12 mouse cellular contexts compared by ENCODE assay signal in genomic region chr17:81671245-81671644, GRCm38 (mm10).
DNase-seq lines count a peak whose midpoint lies in the region; ATAC-seq lines count a peak whose summit lies in the region.
"Had no signal": no experiment of that assay in that cellular context is flagged by ENCODE, and none has a peak within 500 bp of the region (broad histone marks: within the 10 kb centered on the region; RNA-seq: fewer than 3 reads in every experiment).

No protein-coding gene starts in this region.

- no peak for ATAC-seq in kidney, embryonic 14.5 days (ENCODE audit: low FRiP score, low TSS enrichment)
- ATAC-seq in forebrain, embryonic 14.5 days: no peak
- ATAC-seq in hindbrain, embryonic 14.5 days (ENCODE audit: low FRiP score): no peak
- ATAC-seq in midbrain, embryonic 16.5 days: no peak

- DNase-seq in kidney, postnatal 14 days: no peak
- DNase-seq in forebrain, embryonic 14.5 days (ENCODE audit: low spot score): peak; percentile 19
- no peak for DNase-seq in hindbrain, embryonic 14.5 days (ENCODE audit: low spot score)
- no peak for DNase-seq in adrenal gland, postnatal 14 days
- no peak for DNase-seq in left cerebral cortex, postnatal 25 days (ENCODE audit: low spot score in 2 of 2)
- DNase-seq in ovary, adult 18-20 months (ENCODE audit: low spot score): no peak
- DNase-seq: cerebellum, adult 18-20 months; gastrocnemius, postnatal 36 days; liver, embryonic 13.5 days had no signal

- H3K4me3 ChIP-seq in kidney, embryonic 14.5 days (ENCODE audit: low read length): peak overlapping the region; percentile 72; the same call in 1 of the 2 replicates
- H3K4me3 ChIP-seq in forebrain, embryonic 14.5 days (ENCODE audit: low read depth, low read length): no peak overlapping the region; the same call in 1 of the 2 replicates
- peak overlapping the region; percentile 61; the same call in 1 of the 2 replicates for H3K4me3 ChIP-seq in hindbrain, embryonic 14.5 days (replicated peaks; ENCODE audit: low read length)
- no peak overlapping the region for H3K4me3 ChIP-seq in midbrain, embryonic 16.5 days (ENCODE audit: low read depth, low read length)

- H3K9me3 ChIP-seq in kidney, embryonic 14.5 days (ENCODE audit: control insufficient read depth, low read length): no peaks in the 10 kb centered on the region
- no peaks in the 10 kb centered on the region for H3K9me3 ChIP-seq in forebrain, embryonic 14.5 days (replicated peaks; ENCODE audit: control insufficient read depth, low read length)
- no peaks in the 10 kb centered on the region for H3K9me3 ChIP-seq in hindbrain, embryonic 14.5 days (ENCODE audit: control insufficient read depth, low read length)
- no peaks in the 10 kb centered on the region for H3K9me3 ChIP-seq in midbrain, embryonic 16.5 days (replicated peaks; ENCODE audit: control insufficient read depth, low read length, poor library complexity, severe bottlenecking)
- H3K9me3 ChIP-seq: liver, embryonic 13.5 days had no signal

- H3K4me2 ChIP-seq in kidney, embryonic 14.5 days (replicated peaks; ENCODE audit: low read depth, low read length): peak overlapping the region; percentile 90
- peak overlapping the region; percentile 86 for H3K4me2 ChIP-seq in forebrain, embryonic 14.5 days (ENCODE audit: low read length)
- peak overlapping the region; percentile 74 for H3K4me2 ChIP-seq in hindbrain, embryonic 14.5 days (replicated peaks)
- peak overlapping the region; percentile 78 for H3K4me2 ChIP-seq in midbrain, embryonic 16.5 days (ENCODE audit: low read length)

- H3K36me3 ChIP-seq in kidney, embryonic 14.5 days (ENCODE audit: control insufficient read depth, insufficient read depth, low read length): no peaks in the 10 kb centered on the region
- no peaks in the 10 kb centered on the region for H3K36me3 ChIP-seq in forebrain, embryonic 14.5 days (ENCODE audit: control insufficient read depth, insufficient read depth, low read length)
- no peaks in the 10 kb centered on the region for H3K36me3 ChIP-seq in hindbrain, embryonic 14.5 days (replicated peaks; ENCODE audit: control insufficient read depth, insufficient read depth)
- no peaks in the 10 kb centered on the region for H3K36me3 ChIP-seq in midbrain, embryonic 16.5 days (ENCODE audit: control insufficient read depth, insufficient read depth, low read length)
- H3K36me3 ChIP-seq: liver, embryonic 13.5 days had no signal

- no peak overlapping the region for H3K27ac ChIP-seq in kidney, embryonic 14.5 days (ENCODE audit: low read depth, low read length)
- no peak overlapping the region for H3K27ac ChIP-seq in forebrain, embryonic 14.5 days (ENCODE audit: low read depth, low read length)
- no peak overlapping the region for H3K27ac ChIP-seq in hindbrain, embryonic 14.5 days
- no peak overlapping the region for H3K27ac ChIP-seq in midbrain, embryonic 16.5 days (ENCODE audit: low read length)
- H3K27ac ChIP-seq: liver, embryonic 13.5 days; macrophage had no signal

- H3K27me3 ChIP-seq in kidney, embryonic 14.5 days (ENCODE audit: control insufficient read depth, insufficient read depth, low read length): 0 out of 2 replicates have a peak, but pooled peaks cover 4% of the 10 kb centered on the region
- peaks cover 13% of the 10 kb centered on the region for H3K27me3 ChIP-seq in forebrain, embryonic 14.5 days (replicated peaks; ENCODE audit: control insufficient read depth, insufficient read depth, low read length)
- H3K27me3 ChIP-seq in hindbrain, embryonic 14.5 days (ENCODE audit: control insufficient read depth, insufficient read depth, low read length): peaks cover 20% of the 10 kb centered on the region; the same call in 1 of the 2 replicates
- peaks cover 18% of the 10 kb centered on the region for H3K27me3 ChIP-seq in midbrain, embryonic 16.5 days (ENCODE audit: control insufficient read depth, insufficient read depth, low read depth, low read length)

- no peak overlapping the region for H3K9ac ChIP-seq in kidney, embryonic 14.5 days (ENCODE audit: low read depth, low read length)
- no peak overlapping the region for H3K9ac ChIP-seq in forebrain, embryonic 14.5 days (ENCODE audit: low read length)
- no peak overlapping the region for H3K9ac ChIP-seq in hindbrain, embryonic 14.5 days
- H3K9ac ChIP-seq in midbrain, embryonic 16.5 days (ENCODE audit: low read depth, low read length): no peak overlapping the region
- H3K9ac ChIP-seq: liver, embryonic 13.5 days had no signal

- intact Hi-C loops in left cerebral cortex, postnatal 25 days (cut with DNase I): loop anchor here (2.0 to 10.0 kb wide), 2 partner anchors 66 to 1184 kb away; no protein-coding TSS in a partner anchor

- WGBS in kidney, embryonic 14.5 days: 9% methylated on average over 5 of the region's 5 CpGs
- 11% methylated on average over 5 of the region's 5 CpGs for WGBS in forebrain, embryonic 14.5 days
- 11% methylated on average over 5 of the region's 5 CpGs for WGBS in hindbrain, embryonic 14.5 days
- 8% methylated on average over 5 of the region's 5 CpGs for WGBS in midbrain, embryonic 16.5 days

- peaks cover 3% of the 10 kb centered on the region; the same call in 1 of the 2 replicates for H3K4me1 ChIP-seq in kidney, embryonic 14.5 days (ENCODE audit: control insufficient read depth, insufficient read depth, low read length)
- 0 out of 2 replicates have a peak, but pooled peaks cover 5% of the 10 kb centered on the region for H3K4me1 ChIP-seq in forebrain, embryonic 14.5 days (ENCODE audit: control insufficient read depth, insufficient read depth, low read length)
- H3K4me1 ChIP-seq in hindbrain, embryonic 14.5 days (replicated peaks; ENCODE audit: control insufficient read depth, insufficient read depth, low read length): peaks cover 35% of the 10 kb centered on the region
- H3K4me1 ChIP-seq in midbrain, embryonic 16.5 days (ENCODE audit: control insufficient read depth, insufficient read depth, low read length): peaks cover 23% of the 10 kb centered on the region

Comparison
In these comparisons a context has a peak if more than half of its experiments do, and no peak if none do; other contexts are left out.
1. H3K4me3 ChIP-seq: peak in kidney, embryonic 14.5 days (single experiment) and hindbrain, embryonic 14.5 days (single experiment); none in forebrain, embryonic 14.5 days (single experiment) and midbrain, embryonic 16.5 days (single experiment).
2. Peak in every context shown above with its lines, with median percentiles within 50 percentile points of each other: H3K4me2 ChIP-seq.